Mouse (Mus musculus) bone marrow macrophage, adult 2 months (primary cell): ENCODE measurements around the gene Ahnak.

Experiments
- CTCF ChIP-seq: IDR thresholded peaks from 2 replicates; pipeline ENCODE4 v1.5.1; 2012; ENCODE audit warnings: low read depth, mild to moderate bottlenecking, low read length, moderate library complexity
- POLR2A ChIP-seq: IDR thresholded peaks from 2 replicates; pipeline ENCODE4 v1.6.1; 2012; ENCODE audit warnings: mild to moderate bottlenecking, low read depth, low read length, borderline replicate concordance

GRCm38 (mm10) chr19:9059391-9059790, 70.3 kb downstream of the Ahnak start:
- TF ChIP-seq CTCF (no peak), POLR2A (no peak)
